Mouse (Mus musculus): ENCODE results near the gene Cuedc1. TPM values are rescaled to one million over a fixed set of nuclear protein-coding genes. Genes with fewer than 3 reads are reported as not detected.

Cuedc1 gene
- polyA plus RNA-seq, 1 experiment, result 42.0 TPM

DNA sequence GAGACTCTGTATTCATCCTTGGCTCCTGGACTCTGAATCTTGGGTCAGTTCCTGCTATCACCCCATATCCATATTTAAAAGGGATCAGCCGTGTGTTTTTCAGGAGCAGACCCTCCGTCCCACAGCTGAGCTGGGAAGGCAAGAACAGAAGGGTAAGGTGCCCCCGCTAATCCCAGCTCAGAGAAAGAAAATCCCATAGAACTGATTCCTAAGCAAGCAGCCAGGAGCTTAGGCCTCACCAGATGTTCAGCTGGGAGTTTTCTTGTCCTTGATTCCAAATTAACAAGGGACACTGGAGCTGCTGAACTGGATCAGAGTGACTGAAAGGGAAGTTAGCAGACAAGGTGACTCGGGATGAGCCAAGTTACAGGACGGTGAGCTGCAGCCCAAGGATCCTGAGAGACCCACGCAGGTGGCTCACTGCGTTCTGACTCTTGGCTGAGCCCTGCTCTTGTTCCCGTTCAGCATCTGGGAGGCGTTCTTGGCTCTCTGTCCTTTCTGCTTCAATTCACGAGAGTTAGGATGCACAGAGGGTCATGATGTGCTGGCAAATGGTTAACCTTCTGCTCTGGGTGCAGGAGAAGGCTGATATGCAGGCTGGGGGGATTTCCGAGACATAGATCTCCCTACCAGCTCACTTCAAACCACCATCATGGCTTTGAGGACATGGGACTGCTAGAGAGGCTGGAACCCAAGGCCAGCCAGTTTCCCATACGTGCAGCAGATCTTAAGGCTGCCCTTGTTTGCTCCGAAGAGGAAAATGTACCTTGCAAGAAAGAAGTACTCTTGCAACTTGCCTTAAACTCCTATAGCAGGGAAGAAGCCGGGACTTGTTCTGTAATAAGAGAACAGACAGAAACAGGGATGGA is 88.5 kb downstream of the Cuedc1 start:
- H3K4me3 ChIP-seq (replicated peaks; ENCODE audit: insufficient read depth, low read depth, low read length), result no peak overlapping the region
- H3K27me3 ChIP-seq (ENCODE audit: control insufficient read depth, insufficient read depth, low read length), result no peaks in the 10 kb centered on the region
- DNase-seq, result no peak
- WGBS, result 80% methylated on average over 14 of the region's 14 CpGs
- no peak overlapping the region; the same call in 1 of the 2 replicates for H3K27ac ChIP-seq (ENCODE audit: insufficient read depth, low read length)
- H3K4me1 ChIP-seq (ENCODE audit: control insufficient read depth, insufficient read depth, low read length), result peaks cover 9% of the 10 kb centered on the region
- TF ChIP-seq POLR2A (IDR thresholded peaks at IDR 0.05; ENCODE audit: borderline replicate concordance, insufficient read depth, low read length) (no peak), CTCF (IDR thresholded peaks at IDR 0.05; ENCODE audit: borderline replicate concordance, insufficient read depth, low read depth, low read length) (no peak)

DNA sequence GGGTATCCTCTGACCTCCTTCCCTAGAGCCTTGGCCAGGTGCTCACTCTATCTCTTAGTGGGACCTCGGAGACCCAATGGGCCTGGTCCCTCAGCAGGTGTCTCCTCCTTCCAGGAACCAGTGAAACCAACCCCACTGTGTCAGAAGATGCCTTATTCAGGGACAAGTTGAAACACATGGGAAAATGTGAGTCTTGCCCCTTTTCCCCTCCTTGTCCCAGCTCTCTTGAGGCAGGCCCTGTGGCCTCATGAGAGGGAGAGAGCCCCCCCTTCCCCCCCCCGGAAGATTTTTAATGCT is 89.0 kb downstream of the Cuedc1 start:
- no peak for TF ChIP-seq CTCF (IDR thresholded peaks at IDR 0.05; ENCODE audit: borderline replicate concordance, insufficient read depth, low read depth, low read length)
- no peak for TF ChIP-seq POLR2A (IDR thresholded peaks at IDR 0.05; ENCODE audit: borderline replicate concordance, insufficient read depth, low read length)
- H3K27ac ChIP-seq (ENCODE audit: insufficient read depth, low read length), result peak overlapping the region; percentile 71; the same call in 1 of the 2 replicates

DNA sequence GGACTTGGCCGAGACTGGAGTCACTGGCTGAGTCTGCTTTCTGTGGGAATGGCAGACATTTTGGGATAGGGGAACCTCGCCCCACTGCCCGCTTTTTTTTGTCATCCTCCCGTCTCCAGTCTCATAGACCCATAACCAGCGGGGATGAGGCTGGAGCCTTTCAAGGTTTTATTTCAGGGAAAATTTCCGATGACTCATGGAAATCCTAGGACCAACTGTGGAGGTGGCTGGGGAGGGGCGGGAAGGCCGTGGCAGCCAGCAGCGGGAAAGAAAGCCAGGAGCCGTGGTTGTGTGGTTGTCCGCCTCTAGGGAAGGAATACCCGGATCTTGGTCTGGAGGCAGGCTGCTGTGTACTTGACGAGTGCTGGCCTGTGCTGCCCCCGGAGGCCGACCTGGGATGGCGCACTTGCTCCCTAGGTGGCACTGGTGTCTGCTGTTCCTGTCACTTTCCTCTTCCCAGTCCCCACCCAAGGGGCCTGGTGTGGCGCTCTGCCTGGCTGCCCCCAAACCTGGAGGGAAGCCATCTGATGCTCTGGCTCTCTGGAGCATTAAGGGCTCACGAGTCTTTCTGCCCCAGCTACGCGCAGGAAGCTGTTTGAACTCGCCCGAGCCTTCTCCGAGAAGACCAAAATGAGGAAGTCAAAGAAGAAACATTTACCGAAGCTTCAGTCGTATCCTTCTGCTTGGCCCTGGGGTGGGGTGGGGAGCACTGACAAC is 89.7 kb downstream of the Cuedc1 start:
- Histone ChIP-seq H3K27ac (ENCODE audit: insufficient read depth, low read length) (peak overlapping the region; percentile 71), H3K4me1 (ENCODE audit: control insufficient read depth, insufficient read depth, low read length) (peaks cover 6% of the 10 kb centered on the region; the same call in 1 of the 2 replicates), H3K4me3 (replicated peaks; ENCODE audit: insufficient read depth, low read depth, low read length) (peak overlapping the region; percentile 56), H3K27me3 (ENCODE audit: control insufficient read depth, insufficient read depth, low read length) (no peaks in the 10 kb centered on the region)
- 2% methylated on average over 25 of the region's 25 CpGs for WGBS
- TF ChIP-seq POLR2A (IDR thresholded peaks at IDR 0.05; ENCODE audit: borderline replicate concordance, insufficient read depth, low read length) (peak; percentile 31; the same call in 1 of the 2 replicates), CTCF (IDR thresholded peaks at IDR 0.05; ENCODE audit: borderline replicate concordance, insufficient read depth, low read depth, low read length) (peak; percentile 98)
- peak; percentile 92 to 94 for DNase-seq

More for the DNA sequence above, 89.0 kb downstream of the Cuedc1 start:
- H3K4me1 ChIP-seq (ENCODE audit: control insufficient read depth, insufficient read depth, low read length), result peaks cover 6% of the 10 kb centered on the region; the same call in 1 of the 2 replicates
- WGBS, result 48% methylated on average over 2 of the region's 2 CpGs
- no peak overlapping the region for H3K4me3 ChIP-seq (replicated peaks; ENCODE audit: insufficient read depth, low read depth, low read length)
- H3K27me3 ChIP-seq (ENCODE audit: control insufficient read depth, insufficient read depth, low read length), result no peaks in the 10 kb centered on the region
- DNase-seq, result no peak

DNA sequence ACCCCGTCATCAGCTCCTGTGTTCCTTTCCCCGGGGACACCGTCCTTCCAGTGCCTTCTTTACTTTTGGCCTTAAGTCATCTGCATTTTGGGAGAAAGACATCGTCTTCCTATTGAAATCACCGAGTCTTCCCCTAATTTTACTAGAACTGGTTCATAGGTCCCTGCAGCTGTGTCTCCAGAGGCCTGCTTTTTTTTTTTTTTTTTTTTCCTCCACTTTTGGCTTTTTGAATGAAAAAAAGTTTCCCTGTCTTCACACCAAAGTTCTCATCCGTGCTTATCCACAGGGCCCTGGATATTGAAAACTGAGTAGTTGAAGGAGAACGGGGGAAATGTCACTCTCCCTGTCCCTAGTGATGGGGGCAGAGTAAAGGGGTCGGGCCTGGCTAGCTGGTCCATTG is 90.4 kb downstream of the Cuedc1 start:
- 57% methylated on average over 8 of the region's 8 CpGs for WGBS
- no peak for DNase-seq
- TF ChIP-seq POLR2A (IDR thresholded peaks at IDR 0.05; ENCODE audit: borderline replicate concordance, insufficient read depth, low read length), result no peak
- no peak for TF ChIP-seq CTCF (IDR thresholded peaks at IDR 0.05; ENCODE audit: borderline replicate concordance, insufficient read depth, low read depth, low read length)
- H3K27me3 ChIP-seq (ENCODE audit: control insufficient read depth, insufficient read depth, low read length), result no peaks in the 10 kb centered on the region
- H3K4me3 ChIP-seq (replicated peaks; ENCODE audit: insufficient read depth, low read depth, low read length), result peak overlapping the region; percentile 56
- peaks cover 6% of the 10 kb centered on the region; the same call in 1 of the 2 replicates for H3K4me1 ChIP-seq (ENCODE audit: control insufficient read depth, insufficient read depth, low read length)
- H3K27ac ChIP-seq (ENCODE audit: insufficient read depth, low read length), result peak overlapping the region; percentile 67

DNA sequence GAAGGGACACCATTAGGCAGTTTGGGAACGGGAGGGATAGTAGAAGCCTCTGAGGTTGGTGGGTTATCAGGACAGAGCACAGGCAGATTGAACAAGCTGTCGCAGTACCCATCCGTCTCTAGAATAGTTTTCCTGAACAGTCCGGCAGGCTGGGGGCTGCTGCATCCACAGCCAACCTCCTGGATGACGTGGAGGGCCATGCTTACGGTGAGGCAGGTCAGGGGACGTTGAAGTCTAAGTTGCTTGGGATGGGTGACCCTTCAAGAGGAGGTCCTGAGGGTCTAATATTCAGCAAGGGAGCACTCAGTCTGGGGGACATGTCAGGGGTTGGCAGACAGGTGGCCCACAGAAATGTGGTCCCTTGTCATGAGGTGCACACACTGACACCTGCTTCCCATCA is 90.8 kb downstream of the Cuedc1 start:
- DNase-seq, result no peak
- TF ChIP-seq POLR2A (IDR thresholded peaks at IDR 0.05; ENCODE audit: borderline replicate concordance, insufficient read depth, low read length) (no peak), CTCF (IDR thresholded peaks at IDR 0.05; ENCODE audit: borderline replicate concordance, insufficient read depth, low read depth, low read length) (no peak)
- WGBS, result 91% methylated on average over 7 of the region's 7 CpGs
- H3K27ac ChIP-seq (ENCODE audit: insufficient read depth, low read length), result no peak overlapping the region
- peaks cover 6% of the 10 kb centered on the region; the same call in 1 of the 2 replicates for H3K4me1 ChIP-seq (ENCODE audit: control insufficient read depth, insufficient read depth, low read length)
- H3K27me3 ChIP-seq (ENCODE audit: control insufficient read depth, insufficient read depth, low read length), result no peaks in the 10 kb centered on the region
- no peak overlapping the region for H3K4me3 ChIP-seq (replicated peaks; ENCODE audit: insufficient read depth, low read depth, low read length)

DNA sequence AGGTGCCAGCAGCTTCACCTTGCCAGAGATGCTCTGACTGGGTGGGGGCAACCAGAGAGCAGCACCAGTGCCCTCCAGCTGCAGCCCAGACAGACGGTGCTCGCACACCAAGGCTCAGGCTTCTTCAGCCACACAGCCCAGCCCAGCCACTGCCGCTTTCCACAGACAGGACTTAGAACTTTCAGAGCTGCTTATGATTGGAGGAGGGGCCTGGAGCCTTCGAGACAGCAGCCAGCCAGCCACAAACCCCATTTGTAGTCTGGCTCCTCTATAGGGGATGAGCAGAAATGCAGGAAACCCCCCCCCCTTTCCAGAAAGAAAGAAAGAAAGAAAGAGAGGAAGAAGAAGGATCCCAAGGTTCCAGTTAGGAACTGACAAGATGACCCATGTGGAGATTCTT is 94.7 kb downstream of the Cuedc1 start:
- WGBS, result 49% methylated on average over 4 of the region's 4 CpGs
- TF ChIP-seq CTCF (IDR thresholded peaks at IDR 0.05; ENCODE audit: borderline replicate concordance, insufficient read depth, low read depth, low read length) (no peak), POLR2A (IDR thresholded peaks at IDR 0.05; ENCODE audit: borderline replicate concordance, insufficient read depth, low read length) (no peak)
- peaks cover 9% of the 10 kb centered on the region; the same call in 1 of the 2 replicates for H3K4me1 ChIP-seq (ENCODE audit: control insufficient read depth, insufficient read depth, low read length)

DNA sequence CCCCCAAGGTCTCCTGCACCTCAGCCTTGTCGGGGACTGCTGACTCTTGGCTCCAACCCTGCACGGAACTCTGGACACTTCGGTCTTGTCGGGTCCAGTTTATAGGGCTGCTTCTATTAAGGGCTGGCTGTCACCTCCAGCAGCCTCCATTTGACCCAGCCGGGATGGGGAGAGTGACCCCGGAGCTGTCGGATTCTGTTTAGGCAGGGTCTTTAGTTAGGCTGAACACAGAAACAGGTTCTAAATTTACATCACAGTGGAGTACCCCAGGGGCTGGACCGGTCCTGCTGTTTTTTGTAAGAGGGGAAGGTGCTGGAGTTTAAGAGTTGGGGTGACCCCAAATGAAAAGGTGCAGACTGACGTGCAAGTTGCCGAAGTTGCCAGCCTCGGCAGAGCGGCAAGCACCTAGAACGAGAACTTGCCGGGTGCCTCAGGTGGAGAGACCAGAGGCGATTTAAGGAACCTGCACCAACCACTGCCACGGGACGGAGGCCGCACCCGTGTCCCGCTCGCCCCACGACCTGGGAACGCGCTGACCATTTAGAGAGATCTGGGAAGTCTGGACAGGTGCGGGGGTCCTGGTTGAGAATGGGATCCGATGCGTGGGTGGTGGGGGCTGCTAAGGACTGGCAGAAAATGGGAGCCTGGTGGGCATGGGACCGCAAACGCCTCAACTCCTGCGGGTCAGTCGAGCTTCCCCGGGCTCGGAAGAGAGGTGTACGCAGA is 95.4 kb downstream of the Cuedc1 start:
- 38% methylated on average over 34 of the region's 34 CpGs for WGBS
- H3K4me1 ChIP-seq (ENCODE audit: control insufficient read depth, insufficient read depth, low read length), result peaks cover 11% of the 10 kb centered on the region; the same call in 1 of the 2 replicates
- no peak overlapping the region for H3K27ac ChIP-seq (ENCODE audit: insufficient read depth, low read length)
- H3K27me3 ChIP-seq (ENCODE audit: control insufficient read depth, insufficient read depth, low read length), result no peaks in the 10 kb centered on the region
- TF ChIP-seq POLR2A (IDR thresholded peaks at IDR 0.05; ENCODE audit: borderline replicate concordance, insufficient read depth, low read length), result no peak
- TF ChIP-seq CTCF (IDR thresholded peaks at IDR 0.05; ENCODE audit: borderline replicate concordance, insufficient read depth, low read depth, low read length), result no peak
- no peak overlapping the region for H3K4me3 ChIP-seq (replicated peaks; ENCODE audit: insufficient read depth, low read depth, low read length)
- no peak for DNase-seq

More for the DNA sequence above, 94.7 kb downstream of the Cuedc1 start:
- DNase-seq, result no peak
- no peaks in the 10 kb centered on the region for H3K27me3 ChIP-seq (ENCODE audit: control insufficient read depth, insufficient read depth, low read length)
- H3K27ac ChIP-seq (ENCODE audit: insufficient read depth, low read length), result no peak overlapping the region
- H3K4me3 ChIP-seq (replicated peaks; ENCODE audit: insufficient read depth, low read depth, low read length), result no peak overlapping the region
